Mouse (Mus musculus) cortical plate, adult 2 months (tissue): Measurements from ENCODE around the gene Calhm5. TPM values are rescaled to one million over a fixed set of nuclear protein-coding genes. Genes with fewer than 3 reads are reported as not detected.
A peak's percentile ranks its signal among the peaks of the same experiment; 100 is the strongest.

Experiments used
- H3K27ac ChIP-seq: fragments of 200-500 bp; 2 replicates; pipeline ENCODE4 v1.5.1; 2012; ENCODE audit warnings: low read length, control low read depth, inconsistent platforms; ENCODE audit not compliant: insufficient read depth
- H3K4me1 ChIP-seq: fragments of 200-500 bp; 2 replicates; pipeline ENCODE4 v1.6.1; 2011; ENCODE audit warnings: low read length; ENCODE audit not compliant: control insufficient read depth, insufficient read depth
- H3K4me3 ChIP-seq: fragments of 200-500 bp; 2 replicates; pipeline ENCODE4 v1.5.1; 2011; ENCODE audit warnings: mild to moderate bottlenecking, low read length, control low read depth; ENCODE audit not compliant: insufficient read depth
- CTCF ChIP-seq: fragments of 200-500 bp; IDR thresholded peaks from 2 replicates; pipeline ENCODE4 v1.5.1; 2011; ENCODE audit warnings: mild to moderate bottlenecking, control low read depth, low read length; ENCODE audit not compliant: insufficient read depth; ENCODE audit errors: extremely low read depth
- POLR2A ChIP-seq: fragments of 200-500 bp; IDR thresholded peaks from 2 replicates; pipeline ENCODE4 v1.6.1; 2011; ENCODE audit warnings: mild to moderate bottlenecking, low read length, control low read depth; ENCODE audit not compliant: insufficient read depth; ENCODE audit errors: extremely low read depth
- polyA plus RNA-seq: library from polyadenylated mRNA; depleted of rRNA; stranded (reverse); fragments of >200 nt; gene quantifications from 2 replicates; pipeline ENCODE4 v1.2.3, GENCODE M21; 2012; rRNA removed

The Calhm5 gene
- polyA plus RNA-seq: 2.0 and 2.4 TPM in 2 replicates

DNA sequence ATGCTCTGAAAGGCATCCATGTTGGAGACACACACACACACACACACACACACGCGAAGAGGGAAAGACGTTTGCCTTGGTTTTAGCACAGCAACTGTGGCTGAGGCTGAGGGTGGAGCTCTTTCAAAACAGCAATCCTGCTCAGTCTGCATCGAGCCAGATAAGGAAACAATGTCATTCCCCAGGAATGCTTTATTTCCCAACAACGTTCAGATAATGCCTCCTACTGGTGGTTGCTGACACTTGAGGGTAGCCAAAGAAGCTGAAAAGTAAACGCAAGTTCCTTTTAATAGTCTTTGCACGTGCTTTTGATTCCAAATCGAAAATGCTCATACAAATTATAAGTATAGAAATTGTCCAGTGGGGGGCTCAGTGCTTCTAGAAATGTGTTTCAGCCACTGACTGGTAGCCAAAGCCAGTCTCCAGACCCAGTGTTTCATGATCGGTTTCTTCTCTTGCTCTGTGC, at the start of gene Calhm5:
Gene Calhm5 (minus strand): TSS at position 102 of the 466 bp plus-strand sequence.
- Histone ChIP-seq H3K27ac (no peak within 1 kb of the TSS), H3K4me3 (peak within 1 kb of the TSS; percentile 32), H3K4me1 (no peaks in the 10 kb centered on the region)
- peak; percentile 56; the same call in 1 of the 2 replicates for TF ChIP-seq CTCF
- peak; percentile 62 for TF ChIP-seq POLR2A

DNA sequence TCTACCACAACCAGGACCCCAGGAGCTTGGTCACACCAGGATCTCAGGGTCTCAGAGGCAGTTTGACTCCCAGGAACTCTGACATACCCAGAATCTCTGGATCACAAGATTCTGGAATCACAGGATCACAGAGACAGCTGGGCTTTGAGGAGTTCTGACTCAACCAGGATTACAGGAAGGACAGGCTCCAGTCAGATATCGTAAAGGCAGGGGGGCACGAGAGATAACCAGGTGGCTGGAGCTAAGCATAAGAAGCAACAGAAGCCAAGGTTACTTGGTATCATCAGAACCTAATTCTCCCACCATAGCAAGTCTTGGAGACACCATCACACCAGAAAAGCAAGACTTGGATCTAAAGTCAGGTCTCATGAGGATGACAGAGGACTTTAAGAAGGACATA, 45.4 kb upstream of the Calhm5 start:
- H3K27ac ChIP-seq: no peak overlapping the region
- TF ChIP-seq CTCF: no peak
- TF ChIP-seq POLR2A: no peak
- H3K4me3 ChIP-seq: no peak overlapping the region
- H3K4me1 ChIP-seq: no peaks in the 10 kb centered on the region

DNA sequence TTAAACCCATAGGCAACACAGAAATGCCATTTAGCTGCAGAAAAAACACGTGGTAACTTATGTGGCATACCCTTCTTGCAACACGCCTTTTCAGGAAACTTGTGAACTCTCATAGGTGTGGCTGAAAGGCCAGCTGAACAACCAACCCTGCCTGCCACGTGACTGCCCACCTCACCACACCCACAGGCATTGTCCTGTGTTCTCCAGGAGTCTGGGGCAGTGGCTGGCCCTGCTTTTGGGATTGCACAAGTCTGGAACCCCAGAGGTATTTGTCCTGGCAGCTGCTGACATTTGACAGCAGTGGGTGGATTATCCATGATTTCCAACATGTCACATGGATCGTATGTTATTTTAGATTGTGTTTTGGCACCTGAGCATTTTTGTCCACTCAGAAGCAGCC, 43.4 kb upstream of the Calhm5 start:
- TF ChIP-seq POLR2A (no peak), CTCF (no peak)
- H3K27ac ChIP-seq: no peak overlapping the region
- no peaks in the 10 kb centered on the region for H3K4me1 ChIP-seq
- no peak overlapping the region for H3K4me3 ChIP-seq

DNA sequence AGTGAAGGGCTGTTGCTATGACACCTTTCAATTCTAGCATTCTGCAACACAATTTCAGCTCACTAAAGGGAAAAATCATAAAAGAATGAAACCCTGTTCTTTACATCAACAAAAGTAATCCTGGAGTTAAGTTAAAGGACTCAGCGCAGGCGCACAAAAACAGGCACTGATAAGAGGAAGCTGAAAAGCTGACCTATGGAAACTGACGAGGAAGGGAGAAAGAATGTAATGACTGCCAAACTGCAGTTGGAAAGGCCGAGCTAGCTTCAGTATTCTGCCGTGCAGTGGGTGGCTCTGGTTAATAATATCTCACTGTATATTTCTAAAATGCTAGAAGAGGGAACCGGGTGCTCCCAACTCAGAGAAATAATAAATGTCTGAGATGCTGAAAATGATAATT, 41.7 kb upstream of the Calhm5 start:
- H3K4me1 ChIP-seq: no peaks in the 10 kb centered on the region
- TF ChIP-seq CTCF: no peak
- H3K27ac ChIP-seq: no peak overlapping the region
- H3K4me3 ChIP-seq: no peak overlapping the region

DNA sequence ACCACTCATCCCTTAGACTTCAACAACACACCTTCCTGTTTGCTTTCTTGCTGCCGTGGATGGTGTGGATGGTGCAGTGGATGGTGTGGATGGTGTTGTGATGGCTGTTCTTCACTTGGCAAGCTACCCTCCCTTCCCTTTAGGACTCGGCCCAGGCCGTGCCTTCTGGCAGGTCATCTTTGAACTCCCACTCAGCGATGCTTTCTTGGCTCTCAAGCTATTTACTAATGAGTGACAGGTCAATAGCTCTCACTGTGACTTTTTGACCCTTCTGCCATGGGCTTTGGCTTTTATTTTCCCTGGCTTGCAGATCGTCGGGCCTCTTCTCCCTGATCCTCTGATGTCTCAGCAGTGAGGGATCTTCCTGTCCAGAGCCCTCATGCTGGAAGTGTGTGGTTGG, 40.1 kb upstream of the Calhm5 start:
- H3K27ac ChIP-seq: no peak overlapping the region
- H3K4me3 ChIP-seq: no peak overlapping the region
- no peaks in the 10 kb centered on the region for H3K4me1 ChIP-seq
- TF ChIP-seq CTCF (no peak), POLR2A (no peak)

DNA sequence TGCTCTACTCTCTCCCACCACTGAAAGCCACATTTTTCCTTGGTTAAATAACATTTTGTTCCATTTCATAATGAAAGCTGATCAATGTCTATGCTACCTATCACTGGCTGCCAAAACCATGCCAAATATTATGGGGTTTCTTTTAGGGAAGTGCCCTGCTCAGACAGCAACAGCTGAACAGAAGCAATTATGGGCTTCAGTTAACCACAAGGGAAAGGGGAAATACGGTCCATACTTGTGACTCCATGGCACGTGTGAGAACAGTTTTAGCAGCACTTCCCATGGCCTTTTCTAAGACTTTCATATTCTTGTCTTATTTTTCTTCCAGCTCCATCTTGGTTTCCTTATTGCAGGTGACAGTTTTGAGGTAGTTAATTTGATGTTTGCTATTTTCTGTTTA, 35.0 kb upstream of the Calhm5 start:
- TF ChIP-seq CTCF (no peak), POLR2A (no peak)
- H3K27ac ChIP-seq: no peak overlapping the region
- no peaks in the 10 kb centered on the region for H3K4me1 ChIP-seq
- no peak overlapping the region for H3K4me3 ChIP-seq

DNA sequence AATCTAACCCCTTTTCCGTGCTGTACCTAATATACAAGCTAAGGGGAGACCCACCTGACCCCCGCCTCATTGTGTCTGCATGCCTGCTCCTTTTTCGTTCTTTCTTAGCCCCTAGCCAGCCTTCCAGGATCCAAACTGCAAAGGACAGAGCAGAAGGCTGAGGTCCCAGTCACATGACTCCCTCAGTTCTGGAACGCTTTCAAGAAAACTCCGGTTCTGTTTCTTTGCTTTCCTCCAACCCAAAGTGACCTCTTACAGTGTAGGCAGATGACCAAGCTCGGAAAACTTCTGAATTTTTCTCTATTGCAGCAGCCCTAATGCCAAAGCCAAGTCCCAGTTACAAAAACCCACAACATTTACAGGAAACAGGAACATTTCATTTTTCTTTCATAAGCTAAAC, 32.1 kb upstream of the Calhm5 start:
- Histone ChIP-seq H3K27ac (no peak overlapping the region), H3K4me1 (no peaks in the 10 kb centered on the region), H3K4me3 (no peak overlapping the region)
- TF ChIP-seq POLR2A: no peak
- no peak for TF ChIP-seq CTCF

DNA sequence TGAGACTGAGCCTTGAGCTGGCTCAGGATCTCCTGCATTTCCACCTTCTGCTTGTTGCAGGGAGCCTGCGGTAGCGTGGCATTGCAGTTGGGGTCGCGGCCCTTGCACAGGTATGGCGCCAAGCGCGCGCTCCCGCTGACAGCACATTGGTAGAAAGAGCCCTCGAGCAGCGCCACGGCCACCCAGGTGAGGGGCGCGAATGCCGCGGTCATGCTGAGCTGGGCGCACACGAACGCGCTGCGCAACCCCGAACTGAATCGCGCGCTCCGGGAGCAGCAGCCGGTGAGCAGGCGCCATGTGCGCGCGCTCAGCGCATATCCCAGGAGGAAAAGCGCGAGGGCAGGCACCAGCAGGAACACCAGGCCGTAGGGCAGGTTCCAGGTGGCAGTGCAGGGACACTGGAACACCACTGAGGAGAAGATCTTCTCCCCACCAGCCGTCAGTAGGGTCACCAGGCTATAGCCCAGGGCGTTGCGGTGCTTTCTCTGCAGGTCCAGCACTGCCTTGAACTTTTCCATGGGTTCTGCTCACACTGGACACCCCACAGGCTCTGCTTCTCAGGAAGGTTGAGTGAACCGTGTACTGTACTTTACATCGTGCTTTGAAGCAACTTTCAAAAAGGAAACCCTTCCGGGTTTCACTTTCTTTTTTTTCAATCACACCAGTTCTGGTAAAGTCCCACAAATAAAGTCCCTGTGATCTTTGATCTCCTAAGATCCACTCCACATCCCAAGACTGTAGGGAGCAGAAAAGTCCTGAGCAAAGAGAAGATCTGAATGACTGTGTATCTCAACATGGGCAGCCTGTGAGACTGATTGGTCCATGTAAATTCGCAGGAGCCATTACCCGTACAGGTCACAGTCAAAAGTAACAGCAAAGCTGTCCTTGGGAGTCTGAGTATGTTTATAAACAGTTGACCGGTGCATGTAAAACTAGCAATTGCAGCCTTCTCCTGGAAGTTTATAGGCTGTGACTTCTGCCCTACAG, 31.4 kb upstream of the Calhm5 start, which contains the start of gene Calhm6:
Gene Calhm6 (minus strand): TSS at position 593 of the 987 bp plus-strand sequence.
- Histone ChIP-seq H3K27ac (no peak within 1 kb of the TSS), H3K4me3 (peak within 1 kb of the TSS; percentile 58), H3K4me1 (no peaks in the 10 kb centered on the region)
- TF ChIP-seq POLR2A: no peak
- no peak for TF ChIP-seq CTCF

DNA sequence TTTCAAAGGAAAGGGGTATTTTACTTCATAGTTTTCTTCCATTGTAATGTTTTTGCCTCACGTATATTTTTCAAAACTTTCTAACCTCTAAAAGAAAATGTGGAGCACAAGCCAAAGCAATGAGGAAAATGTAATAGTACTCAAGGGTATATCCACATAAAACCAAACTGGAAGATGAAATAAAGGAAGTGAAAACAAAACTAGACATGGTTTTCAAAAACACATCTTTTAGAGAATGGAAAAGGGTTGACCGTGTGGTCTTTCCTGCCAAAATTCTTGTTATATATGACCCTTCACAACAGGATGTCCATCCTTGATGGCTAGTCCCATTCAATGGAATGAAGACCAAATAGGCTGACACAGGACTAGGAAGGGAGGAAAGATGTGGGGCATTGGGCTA, 22.1 kb upstream of the Calhm5 start:
- Histone ChIP-seq H3K4me1 (no peaks in the 10 kb centered on the region), H3K4me3 (no peak overlapping the region)
- TF ChIP-seq POLR2A (no peak), CTCF (no peak)

DNA sequence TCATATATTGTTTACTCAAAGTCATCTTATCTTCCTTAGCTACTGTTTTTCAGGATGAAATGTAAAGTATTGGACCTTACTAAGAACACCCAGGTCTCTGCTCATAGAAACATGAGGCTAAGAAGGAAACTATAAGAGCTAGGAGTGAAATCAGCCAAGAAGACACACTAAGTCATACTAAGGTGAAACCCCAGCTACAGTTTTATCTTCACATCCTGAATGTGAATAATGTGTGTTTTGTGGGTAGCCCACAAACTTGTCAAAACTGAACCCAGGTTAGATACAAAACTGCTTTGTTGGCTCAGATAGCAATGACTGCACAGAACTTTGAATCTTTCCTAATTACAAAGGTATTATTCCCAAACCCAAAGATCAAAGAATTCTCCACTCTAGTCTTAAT, 21.5 kb upstream of the Calhm5 start:
- TF ChIP-seq CTCF (no peak), POLR2A (no peak)
- no peak overlapping the region for H3K27ac ChIP-seq
- H3K4me1 ChIP-seq: no peaks in the 10 kb centered on the region
- no peak overlapping the region for H3K4me3 ChIP-seq

More for the DNA sequence above, 22.1 kb upstream of the Calhm5 start:
- no peak overlapping the region for H3K27ac ChIP-seq
